Mouse (Mus musculus) frontal cortex, postnatal 36 days (tissue): ENCODE results near the gene Tjp2.
"Not testable (repeated sequence)": the region's sequence is repeated elsewhere in the genome, so short reads cannot be mapped to it uniquely, and the experiment has no call there.

Experiments
- DNase-seq, 2 experiments: peaks; one replicate each; pipeline ENCODE4 v3.0.0; 2022; ENCODE audit warnings: low spot score in 2 of 2

Tjp2 gene

DNA sequence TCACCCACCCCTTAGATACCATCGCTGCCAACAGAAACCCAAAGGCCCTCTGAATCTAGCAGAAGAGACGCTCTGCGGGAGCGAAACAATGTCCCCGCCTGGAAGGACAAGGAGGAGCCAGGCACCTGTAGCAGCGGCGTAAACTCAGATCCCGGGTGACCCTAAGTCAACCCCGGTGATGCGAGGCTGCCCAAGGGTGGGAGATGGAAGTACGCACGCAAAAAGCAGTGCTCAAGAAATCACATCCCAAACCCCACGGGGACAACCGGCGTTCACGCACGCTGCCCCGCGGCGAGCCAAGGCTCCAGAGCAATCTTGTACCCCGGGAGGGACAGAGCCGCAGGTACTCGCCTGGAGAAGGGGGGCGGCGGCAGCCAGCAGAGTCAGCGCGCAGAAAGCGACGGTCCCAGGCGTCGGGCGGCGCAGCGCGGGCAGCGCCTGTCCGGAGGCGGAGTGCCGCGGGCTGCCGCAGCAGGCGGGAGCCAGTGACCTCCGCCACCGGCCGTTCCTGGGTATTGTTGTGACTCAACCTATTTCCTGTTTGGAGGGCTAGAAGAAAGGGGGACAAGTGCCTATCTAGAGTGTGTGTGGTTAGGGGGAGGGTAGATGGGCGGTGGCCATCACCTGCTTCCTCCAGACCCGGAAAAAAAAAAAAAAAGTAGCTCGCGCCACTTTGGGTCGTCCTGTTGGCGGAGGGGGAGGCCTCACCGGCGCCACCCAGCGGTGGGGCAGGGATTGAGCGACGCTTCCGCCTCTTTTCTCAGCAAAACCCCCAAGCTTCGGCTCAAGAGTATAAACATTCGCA, at the start of gene Tjp2:
TSS of gene Tjp2 (minus strand) at position 531 of the 805 bp plus-strand sequence.
- peak; percentile 32 to 39 for DNase-seq

DNA sequence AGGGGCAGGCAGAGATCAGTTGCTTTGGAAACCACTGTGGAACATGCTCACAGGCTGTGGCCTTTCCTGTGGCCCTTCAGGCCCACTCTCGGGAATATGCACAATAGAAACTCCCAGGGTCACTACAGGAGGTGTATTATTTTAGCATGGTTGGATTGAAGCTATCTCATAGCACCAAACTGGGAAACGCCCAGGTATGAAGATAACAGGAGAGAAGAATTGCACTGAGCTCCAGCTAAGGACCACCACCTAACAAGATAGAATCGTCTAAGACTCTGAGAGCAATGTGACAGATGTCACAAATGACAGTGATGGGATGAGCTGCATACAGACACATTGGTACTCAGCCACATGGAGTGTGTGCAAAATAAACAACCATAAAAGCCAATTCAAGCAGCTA, 49.5 kb upstream of the Tjp2 start:
- DNase-seq, result no peak

GRCm38 (mm10) chr19:24271746-24272426, 47.1 kb upstream of the Tjp2 start:
- DNase-seq, result peak; percentile 73 to 78

- DNase-seq, result peak; percentile 9 to 36
Observed at GRCm38 (mm10) chr19:24271326-24271725, 46.5 kb upstream of the Tjp2 start.

DNA sequence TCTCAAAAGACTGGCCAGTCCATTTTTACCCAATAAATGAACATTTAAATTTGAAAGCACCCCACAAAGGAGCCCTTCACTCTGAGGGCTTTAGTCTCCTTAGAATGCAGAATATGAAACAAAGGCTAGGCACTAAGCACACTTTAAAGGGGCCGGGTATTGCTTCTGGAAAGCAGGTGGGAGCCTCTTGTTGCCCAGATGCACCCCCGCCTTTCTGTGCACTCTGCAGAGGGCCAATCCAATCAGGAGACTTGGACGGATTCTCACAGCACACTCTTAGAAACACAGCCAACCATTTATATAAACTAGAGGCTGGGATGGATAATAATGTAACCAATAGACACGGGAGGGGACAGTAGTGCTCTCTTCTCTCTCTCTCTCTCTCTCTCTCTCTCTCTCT, 43.7 kb upstream of the Tjp2 start:
- DNase-seq, result no peak

DNA sequence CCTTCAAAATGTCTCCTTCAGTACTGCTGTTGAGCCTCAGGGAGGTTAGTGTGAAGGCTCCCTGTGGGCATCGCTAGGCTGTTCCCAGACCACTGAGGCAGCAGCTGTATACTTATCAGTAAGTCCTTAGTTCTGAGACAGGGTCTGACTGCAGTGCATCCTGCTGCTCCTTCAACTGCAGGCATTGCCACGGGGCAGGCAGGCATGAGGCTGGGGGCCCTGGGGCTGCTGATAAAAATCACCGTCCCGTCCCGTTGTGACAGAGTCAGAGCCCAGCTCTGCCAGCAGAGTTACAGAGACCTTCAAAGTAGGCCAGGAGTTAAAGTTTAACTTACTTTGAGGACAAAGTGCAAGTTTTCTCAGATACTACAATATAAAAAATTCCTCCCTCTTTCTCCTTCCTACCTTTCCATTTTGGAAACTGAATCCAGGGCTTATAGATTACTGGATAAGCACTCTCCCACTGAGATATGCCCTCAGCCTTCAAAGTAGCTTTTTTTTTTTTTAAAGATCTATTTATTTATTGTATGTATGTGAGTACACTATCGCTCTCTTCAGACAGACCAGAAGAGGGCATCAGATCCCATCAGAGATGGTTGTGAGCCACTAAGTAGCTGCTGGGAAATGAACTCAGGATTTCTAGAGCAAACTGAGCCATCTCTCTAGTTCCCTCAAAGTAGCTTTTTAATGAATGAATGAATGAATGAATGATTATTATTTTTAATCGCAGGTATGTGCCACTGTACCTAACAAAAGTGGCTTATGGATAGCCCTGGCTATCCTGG, 41.4 kb upstream of the Tjp2 start:
- no peak for DNase-seq

DNA sequence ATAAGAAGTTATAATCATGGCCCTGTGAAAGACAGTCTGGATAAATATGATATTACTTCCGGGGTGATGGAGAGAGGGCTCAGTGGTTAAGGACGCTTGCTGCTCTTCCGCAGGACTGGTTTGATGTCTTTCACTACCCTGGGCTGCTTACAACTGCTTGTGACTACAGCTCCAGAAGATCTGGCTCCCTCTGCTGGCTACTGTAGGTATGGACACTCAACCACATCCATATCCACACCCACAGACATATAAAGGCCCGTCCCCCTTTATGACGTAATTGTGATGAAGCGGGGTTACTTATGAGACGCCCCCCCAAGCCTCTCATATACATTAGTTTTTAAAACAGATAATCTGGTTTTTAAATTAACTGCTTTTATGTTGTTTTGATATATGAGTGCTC, 40.2 kb upstream of the Tjp2 start:
- DNase-seq, result peak; percentile 74 to 88

DNA sequence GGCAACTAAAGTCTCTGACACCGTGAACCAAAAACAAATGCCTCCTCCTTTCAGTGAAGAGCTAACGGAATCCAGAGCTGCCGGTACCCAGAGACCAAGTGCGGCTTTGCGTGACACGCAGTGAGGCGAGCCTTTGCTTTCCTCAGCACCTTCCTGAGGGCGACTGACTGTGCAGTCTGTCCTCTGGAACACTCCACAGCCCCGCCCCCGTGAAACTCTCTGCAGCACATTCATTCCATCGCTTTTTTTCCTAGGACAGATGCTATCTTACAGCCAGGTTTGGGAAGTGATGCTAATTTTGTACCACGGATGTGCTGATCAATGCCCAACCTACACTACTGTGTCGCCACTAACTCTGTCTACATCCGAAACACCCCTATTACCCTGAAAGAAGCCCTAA, 37.9 kb upstream of the Tjp2 start:
- no peak for DNase-seq

DNA sequence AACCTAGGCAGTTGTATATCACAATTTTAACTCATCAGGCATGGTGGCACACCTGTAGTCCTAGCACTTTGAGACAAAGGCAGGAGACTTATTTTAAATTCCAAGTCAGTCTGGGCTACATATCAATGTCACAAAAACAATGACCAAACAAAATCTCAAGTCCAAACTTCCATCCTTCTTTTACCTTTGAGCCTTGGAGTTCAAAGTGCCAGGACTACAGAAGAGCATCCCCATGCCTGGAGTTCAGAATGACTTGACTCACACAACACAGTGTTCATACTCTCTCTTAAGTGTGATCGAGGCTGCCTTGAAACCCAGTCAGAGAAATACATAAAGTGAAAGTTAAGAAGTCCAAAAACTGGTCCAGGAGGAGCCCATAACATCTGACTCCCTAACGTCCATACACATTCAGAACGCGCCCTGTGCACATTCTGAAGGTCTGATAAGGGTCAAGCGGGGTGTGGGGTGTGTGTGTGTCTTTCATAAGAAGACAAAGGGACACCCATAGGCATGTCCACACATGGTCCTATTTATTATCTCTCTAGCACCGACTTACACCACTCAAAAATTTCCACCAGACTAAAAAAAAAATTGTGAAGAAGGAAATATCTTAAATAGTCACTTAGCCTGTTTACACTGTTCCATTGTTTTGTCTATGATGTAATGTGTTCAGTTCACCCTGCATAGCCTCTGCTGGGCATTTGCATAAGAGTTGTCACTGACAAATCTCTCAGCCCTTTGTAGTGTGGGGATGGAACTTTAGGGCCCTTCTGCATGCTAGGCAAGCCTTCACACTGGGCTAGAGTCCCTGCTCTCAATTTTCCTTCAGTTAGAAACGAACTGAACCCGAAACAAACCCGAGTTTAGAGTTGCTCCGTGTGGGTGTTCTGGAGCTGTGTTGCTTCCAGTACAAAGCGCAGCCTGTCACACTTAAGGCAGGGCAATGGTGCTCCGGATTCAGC, 34.8 kb upstream of the Tjp2 start:
- peak in 1 of 2 experiments; percentile 28 for DNase-seq

- no peak for DNase-seq
Observed at GRCm38 (mm10) chr19:24258368-24258767, 33.5 kb upstream of the Tjp2 start.

DNA sequence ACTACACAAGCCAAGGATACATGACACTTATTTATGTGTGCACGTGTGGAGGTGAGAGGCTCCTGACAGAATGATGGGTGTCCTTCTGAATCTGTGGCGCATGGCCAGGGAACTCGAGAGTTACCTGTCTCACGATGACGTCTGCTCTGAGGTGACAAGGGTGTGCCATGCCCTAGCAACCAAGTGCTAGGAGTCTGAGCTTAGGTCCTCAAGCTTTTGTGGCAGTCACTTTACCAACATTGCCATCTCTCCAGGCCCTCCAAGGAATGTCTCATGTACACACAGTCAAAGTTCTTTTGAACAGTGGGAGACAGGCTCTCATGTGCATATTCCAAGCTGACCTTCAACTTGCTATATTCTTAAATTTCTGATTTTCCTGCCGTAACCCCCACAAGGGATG, 33.1 kb upstream of the Tjp2 start:
- no peak for DNase-seq

GRCm38 (mm10) chr19:24253657-24254260, 28.9 kb upstream of the Tjp2 start:
- no peak for DNase-seq

DNA sequence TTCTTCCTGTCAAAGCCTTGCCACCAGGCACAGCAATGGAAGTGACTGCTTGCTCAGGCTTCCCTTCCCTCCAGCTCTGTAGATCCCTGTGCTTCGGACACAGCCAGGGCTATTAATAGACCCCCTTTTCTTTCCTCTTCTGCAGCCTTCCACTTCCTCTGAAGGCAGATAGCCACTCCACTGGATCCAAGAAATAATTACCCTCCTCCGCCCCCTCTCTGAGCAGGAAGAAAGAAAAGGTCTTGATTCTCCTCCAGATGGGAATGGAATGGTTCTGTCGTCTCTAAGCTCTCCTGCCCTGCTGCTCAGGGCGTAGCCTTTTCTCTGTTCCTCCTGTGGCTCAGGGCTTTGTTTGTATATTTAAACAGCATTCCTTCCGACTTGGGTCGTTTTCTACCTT, 27.0 kb upstream of the Tjp2 start:
- no peak for DNase-seq

- DNase-seq, result no peak
Observed at GRCm38 (mm10) chr19:24243340-24243739, 18.5 kb upstream of the Tjp2 start.

DNA sequence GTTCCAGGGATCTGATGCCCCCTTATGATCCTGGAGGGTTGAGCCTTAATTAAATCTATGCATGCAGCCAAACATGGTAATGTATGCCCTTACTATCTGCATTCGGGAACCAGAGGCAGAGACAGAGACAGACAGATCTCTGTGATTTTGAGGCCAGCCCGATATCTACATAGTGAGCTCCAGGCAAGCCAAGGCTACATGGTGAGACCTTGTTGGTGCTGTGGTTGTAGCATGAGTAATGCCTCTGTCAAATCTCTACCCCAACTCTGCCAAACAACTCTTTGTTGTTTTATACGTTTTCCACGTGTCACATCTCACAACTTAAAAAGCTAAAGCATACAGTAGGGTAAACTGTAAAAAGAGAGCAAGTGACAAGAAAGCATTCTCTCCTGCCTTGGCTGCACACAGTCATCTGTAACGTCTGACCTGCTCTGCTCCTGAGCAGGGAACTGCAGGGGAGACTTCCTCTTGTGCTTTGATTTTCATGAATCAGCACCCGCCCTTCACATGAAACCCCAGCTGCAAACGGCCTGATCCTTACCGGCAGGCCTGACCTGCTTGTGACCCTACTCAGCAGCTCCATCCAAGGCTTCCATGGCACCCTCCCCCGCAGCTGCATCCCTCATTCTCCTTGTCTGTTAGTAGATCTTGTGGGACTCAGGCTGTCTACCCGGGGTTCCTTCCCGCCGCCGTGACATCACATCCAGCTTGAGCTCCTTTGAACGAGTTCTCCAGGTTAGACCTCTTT, 17.1 kb upstream of the Tjp2 start:
- no peak for DNase-seq

GRCm38 (mm10) chr19:24241271-24241670, 16.4 kb upstream of the Tjp2 start:
- no peak for DNase-seq

DNA sequence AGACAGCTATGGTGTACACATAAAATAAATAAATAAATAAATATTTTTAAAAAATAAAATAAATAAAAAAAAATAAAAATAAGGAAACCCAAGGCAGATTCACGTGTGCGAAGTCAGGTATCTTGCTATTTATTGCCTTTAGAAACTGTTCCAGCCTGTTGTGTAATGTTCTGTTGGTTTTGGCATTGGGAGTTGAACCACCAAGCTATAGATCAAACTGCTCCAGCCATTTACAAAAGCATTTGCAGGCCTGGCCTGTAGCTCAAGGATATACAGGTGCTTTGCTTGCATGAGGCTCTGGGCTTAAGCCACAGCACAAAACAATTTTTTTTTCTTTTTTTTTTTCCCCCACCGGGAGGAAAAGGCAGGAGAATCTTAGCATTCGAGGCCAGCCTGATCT, 13.2 kb upstream of the Tjp2 start:
- no peak for DNase-seq

DNA sequence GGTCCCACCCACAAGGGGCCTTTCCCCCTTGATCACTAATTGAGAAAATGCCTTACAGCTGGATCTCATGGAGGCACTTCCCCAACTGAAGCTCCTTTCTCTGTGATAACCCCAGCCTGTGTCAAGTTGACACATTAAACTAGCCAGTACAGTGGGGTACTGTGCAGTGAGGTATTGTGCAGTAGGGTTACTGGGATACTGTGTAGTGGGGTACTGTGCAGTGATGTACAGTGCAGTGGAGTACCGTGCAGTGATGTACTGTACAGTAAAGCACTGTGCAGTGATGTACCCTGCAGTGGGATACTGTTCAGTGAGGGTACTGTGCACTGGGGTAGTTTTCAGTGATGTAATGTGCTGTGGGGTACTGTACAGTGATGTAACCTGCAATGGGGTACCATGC, 7.5 kb upstream of the Tjp2 start:
- not testable (repeated sequence) for DNase-seq

DNA sequence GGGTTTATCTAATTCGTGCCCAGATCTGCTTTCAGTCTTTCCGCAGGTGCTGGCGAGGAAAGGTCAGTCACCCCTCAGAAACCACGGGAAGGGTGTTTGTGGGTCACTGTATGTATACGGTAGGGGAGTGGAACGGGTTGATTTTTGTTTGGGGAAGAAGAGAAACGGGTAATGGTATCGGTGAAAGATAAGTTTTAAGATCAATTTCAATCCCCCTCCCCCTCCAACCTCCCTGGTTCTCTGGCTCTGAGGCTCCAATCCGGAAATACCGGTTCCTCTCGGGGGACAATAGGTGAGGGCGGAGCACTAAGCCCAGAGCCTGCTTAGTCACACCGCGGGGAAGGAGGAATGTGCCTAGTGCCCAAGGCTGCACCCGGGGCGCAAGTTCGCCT, 471 bp upstream of the Tjp2 start:
- no peak for DNase-seq

DNA sequence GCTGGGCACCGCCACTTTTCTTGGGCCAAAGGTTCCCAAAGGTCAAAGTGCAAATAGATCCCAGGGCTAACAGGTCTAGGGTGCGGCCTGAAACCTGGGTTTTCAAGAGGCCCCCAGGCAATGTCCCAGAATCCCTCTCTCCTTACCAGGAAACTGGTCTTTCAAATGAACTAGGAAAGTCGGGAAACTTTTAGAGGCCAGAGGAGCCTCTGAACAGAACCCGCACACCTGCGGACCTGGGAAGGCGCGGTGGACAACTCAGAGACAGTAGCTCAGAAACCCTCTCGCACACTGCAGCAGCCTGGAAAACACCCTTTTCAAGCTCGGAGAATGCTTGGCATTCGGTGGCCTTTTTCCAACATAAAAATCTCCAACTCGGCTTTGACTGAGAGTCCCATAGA, 979 bp downstream of the Tjp2 start:
- DNase-seq, result peak in 1 of 2 experiments; percentile 16
